Mouse (Mus musculus) lung, embryonic 16.5 days (tissue): ENCODE results near the gene Tspan31. TPM values are rescaled to one million over a fixed set of nuclear protein-coding genes. Genes with fewer than 3 reads are reported as not detected.

Experiments used
- polyA plus RNA-seq: library from polyadenylated mRNA; unstranded; fragments of >200 nt; fragmentation: Nextera tagmentation; extraction: Ambion mirVana; gene quantifications from 2 replicates; pipeline ENCODE4 v1.2.1, GENCODE M21; 2015

Tspan31 gene
- polyA plus RNA-seq, 1 experiment from 2014 or later = 165 TPM

Other genes starting within 250 kb of the Tspan31 start
- gene Atp23, start 168.9 kb downstream of the Tspan31 start, polyA plus RNA-seq = 13.8 and 14.0 TPM in 2 replicates
- 66.2 and 72.0 TPM in 2 replicates for gene Ctdsp2, start 91.5 kb downstream of the Tspan31 start, polyA plus RNA-seq
- 0.20 and 0.33 TPM in 2 replicates for gene Avil, start 69.6 kb downstream of the Tspan31 start, polyA plus RNA-seq
- 69.3 and 71.6 TPM in 2 replicates for gene Tsfm, start 39.4 kb downstream of the Tspan31 start, polyA plus RNA-seq
- gene Mettl1, start 28.9 kb downstream of the Tspan31 start, polyA plus RNA-seq = 37.5 and 39.9 TPM in 2 replicates
- gene Eef1akmt3, start 28.8 kb downstream of the Tspan31 start, polyA plus RNA-seq = 0.29 and 0.36 TPM in 2 replicates
- gene Cyp27b1, start 22.0 kb downstream of the Tspan31 start, polyA plus RNA-seq = 0.11 and 0.38 TPM in 2 replicates
- gene March9, start 10.1 kb downstream of the Tspan31 start, polyA plus RNA-seq = 0.46 and 0.53 TPM in 2 replicates
- 1,550 and 1,646 TPM in 2 replicates for gene Cdk4, start 6.7 kb downstream of the Tspan31 start, polyA plus RNA-seq
- gene Agap2, start 5.0 kb upstream of the Tspan31 start, polyA plus RNA-seq = 0.04 and 0.58 TPM in 2 replicates
- 108 and 111 TPM in 2 replicates for gene Os9, start 50.9 kb upstream of the Tspan31 start, polyA plus RNA-seq
- 3.5 and 5.2 TPM in 2 replicates for gene B4galnt1, start 95.0 kb upstream of the Tspan31 start, polyA plus RNA-seq
- gene Slc26a10, start 110.4 kb upstream of the Tspan31 start, polyA plus RNA-seq = 0.88 and 1.1 TPM in 2 replicates
- gene Arhgef25, start 119.8 kb upstream of the Tspan31 start, polyA plus RNA-seq = 60.3 and 65.0 TPM in 2 replicates
- gene Dtx3, start 125.5 kb upstream of the Tspan31 start, polyA plus RNA-seq = 72.9 and 74.8 TPM in 2 replicates
- 30.0 and 30.8 TPM in 2 replicates for gene Pip4k2c, start 141.3 kb upstream of the Tspan31 start, polyA plus RNA-seq
- 1.2 TPM in 2 replicates for gene Kif5a, start 193.1 kb upstream of the Tspan31 start, polyA plus RNA-seq
- gene Dctn2, start 196.1 kb upstream of the Tspan31 start, polyA plus RNA-seq = 183 and 194 TPM in 2 replicates
- gene Mbd6, start 218.8 kb upstream of the Tspan31 start, polyA plus RNA-seq = 10.6 and 15.2 TPM in 2 replicates
- gene Mars, start 241.5 kb upstream of the Tspan31 start, polyA plus RNA-seq = 86.1 and 93.9 TPM in 2 replicates